Mouse (Mus musculus) embryonic fibroblast, embryonic 13.5 days (primary cell): Measurements from ENCODE around the gene Rpusd3. TPM values are rescaled to one million over a fixed set of nuclear protein-coding genes. Genes with fewer than 3 reads are reported as not detected.

Experiments used
- H3K27ac ChIP-seq: 2 replicates; pipeline ENCODE4 v1.5.1; 2012; ENCODE audit warnings: low read length, control low read depth, inconsistent platforms; ENCODE audit not compliant: insufficient read depth
- H3K4me1 ChIP-seq: 2 replicates; pipeline ENCODE4 v1.6.1; 2011; ENCODE audit warnings: low read length; ENCODE audit not compliant: control insufficient read depth, insufficient read depth
- H3K4me3 ChIP-seq: 2 replicates; pipeline ENCODE4 v1.5.1; 2011; ENCODE audit warnings: mild to moderate bottlenecking, control low read depth, low read length; ENCODE audit not compliant: insufficient read depth
- CTCF ChIP-seq: IDR thresholded peaks from 2 replicates; pipeline ENCODE4 v1.5.1; 2011; ENCODE audit warnings: mild to moderate bottlenecking, control low read depth, low read length, moderate library complexity, borderline replicate concordance; ENCODE audit not compliant: insufficient read depth
- POLR2A ChIP-seq: IDR thresholded peaks from 2 replicates; pipeline ENCODE4 v1.6.1; 2011; ENCODE audit warnings: low read depth, mild to moderate bottlenecking, control low read depth, low read length, moderate library complexity
- polyA plus RNA-seq: library from polyadenylated mRNA; stranded (reverse); fragments of >200 nt; gene quantifications from 2 replicates; pipeline ENCODE4 v1.2.4, GENCODE M21; 2011; ENCODE audit warnings: low read depth; ENCODE audit not compliant: missing spikeins, insufficient read length

The Rpusd3 gene
- polyA plus RNA-seq, 1 experiment: 8.0 TPM

- Histone ChIP-seq H3K4me1 (peaks cover 7% of the 10 kb centered on the region; the same call in 1 of the 2 replicates), H3K4me3 (peak overlapping the region; percentile 48), H3K27ac (peak overlapping the region; percentile 85)
- TF ChIP-seq CTCF (no peak), POLR2A (peak; percentile 67)
Observed at GRCm38 (mm10) chr6:113377172-113377495, 42.0 kb downstream of the Rpusd3 start.

- Histone ChIP-seq H3K27ac (no peak overlapping the region), H3K4me1 (no peaks in the 10 kb centered on the region), H3K4me3 (no peak overlapping the region)
- TF ChIP-seq POLR2A (no peak), CTCF (no peak)
Observed at GRCm38 (mm10) chr6:113373491-113373890, 45.6 kb downstream of the Rpusd3 start.

- H3K4me1 ChIP-seq: no peaks in the 10 kb centered on the region
- H3K27ac ChIP-seq: no peak overlapping the region
- no peak for TF ChIP-seq CTCF
- TF ChIP-seq POLR2A: no peak
- no peak overlapping the region for H3K4me3 ChIP-seq
Observed at GRCm38 (mm10) chr6:113370194-113370929, 48.8 kb downstream of the Rpusd3 start.

GRCm38 (mm10) chr6:113368577-113368976 lies 50.6 kb downstream of the Rpusd3 start:
- Histone ChIP-seq H3K27ac (no peak overlapping the region), H3K4me1 (no peaks in the 10 kb centered on the region), H3K4me3 (no peak overlapping the region)
- no peak for TF ChIP-seq POLR2A

GRCm38 (mm10) chr6:113368124-113368523 lies 51.0 kb downstream of the Rpusd3 start:
- Histone ChIP-seq H3K4me3 (no peak overlapping the region), H3K4me1 (no peaks in the 10 kb centered on the region), H3K27ac (no peak overlapping the region)
- TF ChIP-seq POLR2A (no peak), CTCF (no peak)

- Histone ChIP-seq H3K4me1 (no peaks in the 10 kb centered on the region), H3K27ac (no peak overlapping the region), H3K4me3 (no peak overlapping the region)
- TF ChIP-seq POLR2A (no peak), CTCF (no peak)
Observed at GRCm38 (mm10) chr6:113367574-113367973, 51.6 kb downstream of the Rpusd3 start.

GRCm38 (mm10) chr6:113366639-113367038 lies 52.5 kb downstream of the Rpusd3 start:
- Histone ChIP-seq H3K4me3 (no peak overlapping the region), H3K4me1 (no peaks in the 10 kb centered on the region), H3K27ac (no peak overlapping the region)
- TF ChIP-seq CTCF: no peak
- TF ChIP-seq POLR2A: no peak

Other genes starting within 250 kb of the Rpusd3 start
- 0.22 and 0.39 TPM in 2 replicates for gene Lhfpl4, start 224.0 kb downstream of the Rpusd3 start, polyA plus RNA-seq
- gene Mtmr14, start 181.5 kb downstream of the Rpusd3 start, polyA plus RNA-seq: 17.6 and 19.7 TPM in 2 replicates
- gene Cpne9, start 137.0 kb downstream of the Rpusd3 start, polyA plus RNA-seq: 0.25 TPM in 1 of 2 replicates, not detected in the other
- 16.5 and 17.0 TPM in 2 replicates for gene Brpf1, start 112.2 kb downstream of the Rpusd3 start, polyA plus RNA-seq
- 20.9 and 24.3 TPM in 2 replicates for gene Ogg1, start 92.4 kb downstream of the Rpusd3 start, polyA plus RNA-seq
- gene Camk1, start 75.4 kb downstream of the Rpusd3 start, polyA plus RNA-seq: 56.3 and 66.6 TPM in 2 replicates
- gene Tada3, start 41.5 kb downstream of the Rpusd3 start, polyA plus RNA-seq: 26.0 and 31.5 TPM in 2 replicates
- 179 and 247 TPM in 2 replicates for gene Arpc4, start 41.2 kb downstream of the Rpusd3 start, polyA plus RNA-seq
- gene Ttll3, start 30.1 kb downstream of the Rpusd3 start, polyA plus RNA-seq: 6.6 and 7.7 TPM in 2 replicates
- gene Cidec, start 16.4 kb upstream of the Rpusd3 start, polyA plus RNA-seq: not detected in 2 replicates
- gene Jagn1, start 23.2 kb upstream of the Rpusd3 start, polyA plus RNA-seq: 48.6 and 48.9 TPM in 2 replicates
- not detected in 2 replicates for gene Il17re, start 39.1 kb upstream of the Rpusd3 start, polyA plus RNA-seq
- gene Il17rc, start 52.1 kb upstream of the Rpusd3 start, polyA plus RNA-seq: 20.7 and 23.5 TPM in 2 replicates
- gene Creld1, start 64.0 kb upstream of the Rpusd3 start, polyA plus RNA-seq: 27.5 and 34.4 TPM in 2 replicates
- gene Prrt3, start 82.6 kb upstream of the Rpusd3 start, polyA plus RNA-seq: not detected in 2 replicates
- 79.5 and 90.5 TPM in 2 replicates for gene Emc3, start 112.3 kb upstream of the Rpusd3 start, polyA plus RNA-seq
- gene Fancd2, start 112.3 kb upstream of the Rpusd3 start, polyA plus RNA-seq: 9.2 and 15.6 TPM in 2 replicates
- gene Fancd2os, start 181.4 kb upstream of the Rpusd3 start, polyA plus RNA-seq: not detected in 2 replicates
- 162 and 173 TPM in 2 replicates for gene Brk1, start 185.4 kb upstream of the Rpusd3 start, polyA plus RNA-seq
- 23.5 and 38.7 TPM in 2 replicates for gene Vhl, start 204.6 kb upstream of the Rpusd3 start, polyA plus RNA-seq
- gene Irak2, start 219.1 kb upstream of the Rpusd3 start, polyA plus RNA-seq: 21.3 and 28.4 TPM in 2 replicates